In the genomic region with DNA sequence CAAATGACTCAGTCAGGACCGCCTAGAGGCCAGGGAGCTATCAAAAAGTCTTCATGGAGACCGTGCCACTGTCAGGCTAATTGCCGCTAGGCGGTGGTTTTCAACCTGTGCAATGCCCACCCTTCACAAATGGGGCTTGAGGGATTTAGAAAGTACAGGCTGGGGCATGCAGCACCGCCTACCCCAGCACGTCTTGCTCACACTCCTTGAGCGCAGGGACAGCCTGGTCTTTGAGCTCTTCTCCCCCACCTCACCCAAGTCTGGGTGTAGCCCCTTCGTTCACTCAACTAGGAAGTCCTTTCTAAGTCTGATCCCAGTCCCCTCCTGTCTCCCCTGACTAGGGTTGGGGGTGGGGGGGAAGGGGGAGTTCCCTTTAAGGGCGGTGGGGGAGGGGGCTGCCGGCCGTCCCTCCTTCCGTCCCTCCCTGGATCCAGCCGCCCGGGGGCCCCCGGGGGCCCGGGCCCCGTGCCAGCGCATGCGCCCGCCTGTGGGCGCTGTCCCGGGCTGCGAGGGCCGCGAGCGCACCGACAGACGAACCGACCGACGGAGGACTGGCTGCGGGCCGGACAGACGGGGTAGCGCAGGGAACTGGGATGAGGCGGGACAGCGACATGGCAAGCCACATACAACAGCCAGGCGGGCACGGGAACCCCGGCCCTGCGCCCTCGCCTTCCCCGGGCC, we compare ENCODE assay signal across 8 mouse cellular contexts. TPM values are rescaled to one million over a fixed set of nuclear protein-coding genes. Genes with fewer than 3 reads are reported as not detected.
A peak's percentile ranks its signal among the peaks of the same experiment; 100 is the strongest.
DNase-seq lines count a peak whose midpoint lies in the region; ATAC-seq and TF ChIP-seq lines count a peak whose summit lies in the region.

A gene (plus strand): TSS at position 497 of the 681 bp plus-strand sequence.

- H3K4me1 ChIP-seq in heart, embryonic 15.5 days (replicated peaks), result peaks cover 20% of the 10 kb centered on the region
- peaks cover 22% of the 10 kb centered on the region for H3K4me1 ChIP-seq in limb, embryonic 12.5 days (replicated peaks)

- H3K4me2 ChIP-seq in heart, embryonic 15.5 days, result peak within 1 kb of the TSS; percentile 79
- peak within 1 kb of the TSS; percentile 66 for H3K4me2 ChIP-seq in limb, embryonic 12.5 days

- no peak for TF ChIP-seq POLR2A in brain, embryonic 14.5 days (IDR thresholded peaks at IDR 0.05; ENCODE audit: borderline replicate concordance, extremely low read depth, insufficient read depth, insufficient read length, poor library complexity, severe bottlenecking)

- H3K9me3 ChIP-seq in heart, embryonic 15.5 days (replicated peaks), result peaks cover 9% of the 10 kb centered on the region
- H3K9me3 ChIP-seq in limb, embryonic 12.5 days, result peaks cover 18% of the 10 kb centered on the region

- no peak for TF ChIP-seq CTCF in brain, embryonic 14.5 days (IDR thresholded peaks at IDR 0.05; ENCODE audit: borderline replicate concordance, extremely low read depth, insufficient read depth, insufficient read length)

- H3K27me3 ChIP-seq in heart, embryonic 15.5 days, result peaks cover 59% of the 10 kb centered on the region
- peaks cover 63% of the 10 kb centered on the region for H3K27me3 ChIP-seq in limb, embryonic 12.5 days

- H3K36me3 ChIP-seq in heart, embryonic 15.5 days, result no peaks in the 10 kb centered on the region
- H3K36me3 ChIP-seq in limb, embryonic 12.5 days, result no peaks in the 10 kb centered on the region

- WGBS in heart, embryonic 15.5 days, result 2% methylated on average over 41 of the region's 43 CpGs
- 2% methylated on average over 38 of the region's 43 CpGs for WGBS in limb, embryonic 12.5 days

- no peak for DNase-seq in heart, adult 18-20 months
- DNase-seq in brain, embryonic 14.5 days (ENCODE audit: low read depth), result peak; percentile 29
- no peak for DNase-seq in gonadal fat pad, adult 2 months (ENCODE audit: low read depth)
- DNase-seq in retina, postnatal 1 day, result peak; percentile 51
- no peak for DNase-seq in Muller cell, postnatal 12 days (ENCODE audit: inconsistent ontology term)
- DNase-seq in adipocyte (ENCODE audit: low spot score), result no peak

- ATAC-seq in heart, embryonic 15.5 days (replicated peaks; ENCODE audit: insufficient number of reproducible peaks, insufficient read depth, low FRiP score, low read depth), result no peak; the same call in 1 of the 2 replicates
- ATAC-seq in limb, embryonic 12.5 days (ENCODE audit: insufficient number of reproducible peaks, insufficient read depth, low FRiP score, low TSS enrichment, low read depth), result no peak

- peak within 1 kb of the TSS; percentile 49 for H3K4me3 ChIP-seq in heart, embryonic 15.5 days
- peak within 1 kb of the TSS; percentile 41 for H3K4me3 ChIP-seq in limb, embryonic 12.5 days (replicated peaks)

- H3K27ac ChIP-seq in heart, embryonic 15.5 days, result no peak within 1 kb of the TSS
- H3K27ac ChIP-seq in limb, embryonic 12.5 days, result no peak within 1 kb of the TSS

- H3K9ac ChIP-seq in heart, embryonic 15.5 days, result peak within 1 kb of the TSS; percentile 34; the same call in 1 of the 2 replicates
- peak within 1 kb of the TSS; percentile 50 for H3K9ac ChIP-seq in limb, embryonic 12.5 days (replicated peaks)

RNA-seq across cellular contexts. Expression of the gene that starts here (rescaled TPM):
- 1.6 and 3.9 TPM in 2 replicates for polyA plus RNA-seq in heart, embryonic 15.5 days (2015; fragmentation: Nextera tagmentation; extraction: Ambion mirVana)
- total RNA-seq in heart, adult 18-20 months (2021), result 1 to 10 TPM in 1 of 2 experiments, under 1 TPM in 1; 0.35 to 1.1 TPM
- polyA plus RNA-seq in brain, embryonic 14.5 days (2012; rRNA removed), result 8.5 and 10.1 TPM in 2 replicates
- polyA plus RNA-seq in gonadal fat pad, adult 2 months (2012; rRNA removed), result 163 and 251 TPM in 2 replicates
- 0.38 and 0.64 TPM in 2 replicates for polyA plus RNA-seq in limb, embryonic 12.5 days (2016; fragmentation: Nextera tagmentation; extraction: Ambion mirVana)

Comparison
In these comparisons a context has a peak if more than half of its experiments do, and no peak if none do; other contexts are left out.
1. RNA of the gene that starts here (polyA plus RNA-seq): 163 to 251 TPM in gonadal fat pad, adult 2 months; 8.5 to 10.1 TPM in brain, embryonic 14.5 days, 1.6 to 3.9 TPM in heart, embryonic 15.5 days and 0.38 to 0.64 TPM in limb, embryonic 12.5 days; every median in the first group is over 10 times any median in the second.
2. DNase-seq: peak in brain, embryonic 14.5 days (single experiment) and retina, postnatal 1 day (single experiment); none in heart, adult 18-20 months (0 of 2), gonadal fat pad, adult 2 months (single experiment), Muller cell, postnatal 12 days (single experiment) and adipocyte (single experiment).